In genomic region chr5:31219070-31219469, GRCm38 (mm10) we compare ENCODE assay signal across 8 mouse cellular contexts. TPM values are rescaled to one million over a fixed set of nuclear protein-coding genes. Genes with fewer than 3 reads are reported as not detected.
DNase-seq lines count a peak whose midpoint lies in the region; ATAC-seq lines count a peak whose summit lies in the region.

No protein-coding gene starts in this region.

- H3K4me2 ChIP-seq in lung, embryonic 16.5 days (ENCODE audit: low read depth, low read length) = peak overlapping the region; percentile 76
- peak overlapping the region; percentile 82 for H3K4me2 ChIP-seq in hindbrain, embryonic 16.5 days (ENCODE audit: low read length)
- peak overlapping the region; percentile 85 for H3K4me2 ChIP-seq in midbrain, embryonic 11.5 days

- peak overlapping the region; percentile 43; the same call in 1 of the 2 replicates for H3K9ac ChIP-seq in lung, embryonic 16.5 days (ENCODE audit: low read length)
- H3K9ac ChIP-seq in hindbrain, embryonic 16.5 days (ENCODE audit: low read depth, low read length) = peak overlapping the region; percentile 31; the same call in 1 of the 2 replicates
- no peak overlapping the region for H3K9ac ChIP-seq in midbrain, embryonic 11.5 days (ENCODE audit: low read length)

- H3K4me1 ChIP-seq in lung, embryonic 16.5 days (replicated peaks; ENCODE audit: control insufficient read depth, insufficient read depth, low read length) = peaks cover 10% of the 10 kb centered on the region
- peaks cover 7% of the 10 kb centered on the region for H3K4me1 ChIP-seq in hindbrain, embryonic 16.5 days (ENCODE audit: control insufficient read depth, insufficient read depth, low read depth, low read length)
- peaks cover 8% of the 10 kb centered on the region; the same call in 1 of the 2 replicates for H3K4me1 ChIP-seq in midbrain, embryonic 11.5 days (ENCODE audit: control insufficient read depth, insufficient read depth, low read length)

- no peaks in the 10 kb centered on the region for H3K9me3 ChIP-seq in lung, embryonic 16.5 days (ENCODE audit: control insufficient read depth, low read length)
- no peaks in the 10 kb centered on the region for H3K9me3 ChIP-seq in hindbrain, embryonic 16.5 days (ENCODE audit: control insufficient read depth, low read length)
- H3K9me3 ChIP-seq in midbrain, embryonic 11.5 days (ENCODE audit: control insufficient read depth, low read length) = no peaks in the 10 kb centered on the region

- no peaks in the 10 kb centered on the region for H3K27me3 ChIP-seq in lung, embryonic 16.5 days (ENCODE audit: control insufficient read depth, insufficient read depth, low read depth, low read length)
- H3K27me3 ChIP-seq in hindbrain, embryonic 16.5 days (replicated peaks; ENCODE audit: control insufficient read depth, insufficient read depth, low read length) = no peaks in the 10 kb centered on the region
- no peaks in the 10 kb centered on the region for H3K27me3 ChIP-seq in midbrain, embryonic 11.5 days (ENCODE audit: control insufficient read depth, insufficient read depth, low read length)

- H3K27ac ChIP-seq in lung, embryonic 16.5 days (ENCODE audit: low read length) = no peak overlapping the region; the same call in 1 of the 2 replicates
- H3K27ac ChIP-seq in hindbrain, embryonic 16.5 days (ENCODE audit: low read depth, low read length) = no peak overlapping the region
- H3K27ac ChIP-seq in midbrain, embryonic 11.5 days (ENCODE audit: low read depth, low read length) = no peak overlapping the region

- no peaks in the 10 kb centered on the region for H3K36me3 ChIP-seq in lung, embryonic 16.5 days (ENCODE audit: control insufficient read depth, insufficient read depth, low read length)
- no peaks in the 10 kb centered on the region for H3K36me3 ChIP-seq in hindbrain, embryonic 16.5 days (ENCODE audit: control insufficient read depth, insufficient read depth, low read length)
- no peaks in the 10 kb centered on the region for H3K36me3 ChIP-seq in midbrain, embryonic 11.5 days (ENCODE audit: control insufficient read depth, insufficient read depth, low read length)

- 0% methylated on average over 2 of the region's 2 CpGs for WGBS in lung, embryonic 16.5 days
- 2% methylated on average over 2 of the region's 2 CpGs for WGBS in hindbrain, embryonic 16.5 days
- 6% methylated on average over 2 of the region's 2 CpGs for WGBS in midbrain, embryonic 11.5 days

- no peak for DNase-seq in lung, adult 18-20 months
- DNase-seq in c-Kit-positive CD71-positive TER-119-positive erythroid progenitor cells, embryonic 14.5 days (ENCODE audit: low spot score) = peak; percentile 75
- DNase-seq in midbrain, embryonic 11.5 days (ENCODE audit: low spot score, missing footprints) = peak; percentile 88
- DNase-seq in frontal cortex, postnatal 10 days (ENCODE audit: low spot score in 2 of 2) = no peak
- DNase-seq in right cerebral cortex, postnatal 14 days = no peak
- DNase-seq in layer of hippocampus, adult 9-10 months (ENCODE audit: low spot score) = no peak

- H3K4me3 ChIP-seq in lung, embryonic 16.5 days (ENCODE audit: low read length) = peak overlapping the region; percentile 43
- peak overlapping the region; percentile 100 for H3K4me3 ChIP-seq in hindbrain, embryonic 16.5 days (ENCODE audit: low read length)
- H3K4me3 ChIP-seq in midbrain, embryonic 11.5 days (ENCODE audit: low read depth, low read length) = peak overlapping the region; percentile 17

- no peak for ATAC-seq in lung, embryonic 16.5 days (ENCODE audit: low read depth)
- ATAC-seq in hindbrain, embryonic 16.5 days = no peak
- no peak for ATAC-seq in midbrain, embryonic 11.5 days (ENCODE audit: low FRiP score)

RNA-seq across cellular contexts. Expression of gene Ppm1g, which starts 1.4 kb away (rescaled TPM):
- polyA plus RNA-seq in lung, embryonic 16.5 days (2015; fragmentation: Nextera tagmentation; extraction: Ambion mirVana) = 122 and 126 TPM in 2 replicates
- 172 and 185 TPM in 2 replicates for polyA plus RNA-seq in hindbrain, embryonic 16.5 days (2015; fragmentation: Nextera tagmentation; extraction: Ambion mirVana)
- 156 and 164 TPM in 2 replicates for polyA plus RNA-seq in midbrain, embryonic 11.5 days (2014; fragmentation: Nextera tagmentation; extraction: Ambion mirVana)

RNA-seq across cellular contexts. Expression of gene Zfp513, which starts 17.0 kb away (rescaled TPM):
- polyA plus RNA-seq in lung, embryonic 16.5 days (2015; fragmentation: Nextera tagmentation; extraction: Ambion mirVana) = 5.8 and 6.6 TPM in 2 replicates
- polyA plus RNA-seq in hindbrain, embryonic 16.5 days (2015; fragmentation: Nextera tagmentation; extraction: Ambion mirVana) = 12.3 and 14.0 TPM in 2 replicates
- polyA plus RNA-seq in midbrain, embryonic 11.5 days (2014; fragmentation: Nextera tagmentation; extraction: Ambion mirVana) = 4.2 and 6.5 TPM in 2 replicates

RNA-seq across cellular contexts. Expression of gene Nrbp1, which starts 21.6 kb away (rescaled TPM):
- polyA plus RNA-seq in lung, embryonic 16.5 days (2015; fragmentation: Nextera tagmentation; extraction: Ambion mirVana) = 152 and 162 TPM in 2 replicates
- polyA plus RNA-seq in hindbrain, embryonic 16.5 days (2015; fragmentation: Nextera tagmentation; extraction: Ambion mirVana) = 167 and 174 TPM in 2 replicates
- 147 and 148 TPM in 2 replicates for polyA plus RNA-seq in midbrain, embryonic 11.5 days (2014; fragmentation: Nextera tagmentation; extraction: Ambion mirVana)

RNA-seq across cellular contexts. Expression of gene Gm9970, which starts 22.0 kb away (rescaled TPM):
- polyA plus RNA-seq in lung, embryonic 16.5 days (2015; fragmentation: Nextera tagmentation; extraction: Ambion mirVana) = 0.57 and 0.60 TPM in 2 replicates
- 0.41 TPM in 1 of 2 replicates, not detected in the other for polyA plus RNA-seq in hindbrain, embryonic 16.5 days (2015; fragmentation: Nextera tagmentation; extraction: Ambion mirVana)
- polyA plus RNA-seq in midbrain, embryonic 11.5 days (2014; fragmentation: Nextera tagmentation; extraction: Ambion mirVana) = 1.3 TPM in 1 of 2 replicates, not detected in the other

RNA-seq across cellular contexts. Expression of gene Eif2b4, which starts 25.8 kb away (rescaled TPM):
- polyA plus RNA-seq in lung, embryonic 16.5 days (2015; fragmentation: Nextera tagmentation; extraction: Ambion mirVana) = 58.9 and 64.2 TPM in 2 replicates
- polyA plus RNA-seq in hindbrain, embryonic 16.5 days (2015; fragmentation: Nextera tagmentation; extraction: Ambion mirVana) = 88.5 and 91.6 TPM in 2 replicates
- polyA plus RNA-seq in midbrain, embryonic 11.5 days (2014; fragmentation: Nextera tagmentation; extraction: Ambion mirVana) = 62.0 and 63.9 TPM in 2 replicates

Comparison
In these comparisons a context has a peak if more than half of its experiments do, and no peak if none do; other contexts are left out.
1. H3K4me3 ChIP-seq: peak in every context shown above with its lines; median percentile 100 in hindbrain, embryonic 16.5 days; 43 in lung, embryonic 16.5 days; 17 in midbrain, embryonic 11.5 days.
2. DNase-seq: peak in c-Kit-positive CD71-positive TER-119-positive erythroid progenitor cells, embryonic 14.5 days (single experiment) and midbrain, embryonic 11.5 days (single experiment); none in lung, adult 18-20 months (0 of 2), frontal cortex, postnatal 10 days (0 of 2), right cerebral cortex, postnatal 14 days (single experiment) and layer of hippocampus, adult 9-10 months (single experiment).
3. Peak in every context shown above with its lines, with median percentiles within 50 percentile points of each other: H3K4me2 ChIP-seq.